Mouse (Mus musculus) hindbrain, embryonic 13.5 days (tissue): ENCODE measurements around the gene Cldn14. TPM values are rescaled to one million over a fixed set of nuclear protein-coding genes. Genes with fewer than 3 reads are reported as not detected.

Experiments used
- ATAC-seq: fragments of 200-750 bp; cut with Nextera tagmentation; 2 replicates; pipeline ENCODE4 v1.8.0; 2017; ENCODE audit warnings: moderate TSS enrichment; ENCODE audit not compliant: low FRiP score
- H3K27ac ChIP-seq: fragments of 300-500 bp; sonication (generic); 2 replicates; pipeline ENCODE4 v1.5.1; 2015; ENCODE audit warnings: inconsistent platforms, mild to moderate bottlenecking, moderate library complexity
- H3K27me3 ChIP-seq: fragments of 300-500 bp; sonication (generic); 2 replicates; pipeline ENCODE4 v1.6.1; 2015; ENCODE audit warnings: mild to moderate bottlenecking, inconsistent platforms
- H3K36me3 ChIP-seq: fragments of 300-500 bp; sonication (generic); 2 replicates; pipeline ENCODE4 v1.6.1; 2015; ENCODE audit warnings: mild to moderate bottlenecking, inconsistent platforms
- H3K4me1 ChIP-seq: fragments of 300-500 bp; sonication (generic); replicated peaks from 2 replicates; pipeline ENCODE4 v1.6.1; 2015; ENCODE audit warnings: inconsistent platforms
- H3K4me2 ChIP-seq: fragments of 300-500 bp; sonication (generic); 2 replicates; pipeline ENCODE4 v1.6.1; 2015; ENCODE audit warnings: inconsistent platforms, mild to moderate bottlenecking, moderate library complexity
- H3K4me3 ChIP-seq: fragments of 300-500 bp; sonication (generic); 2 replicates; pipeline ENCODE4 v1.5.1; 2015; ENCODE audit warnings: mild to moderate bottlenecking, inconsistent platforms
- H3K9ac ChIP-seq: fragments of 300-500 bp; sonication (generic); 2 replicates; pipeline ENCODE4 v1.6.1; 2015; ENCODE audit warnings: mild to moderate bottlenecking, inconsistent platforms
- H3K9me3 ChIP-seq: fragments of 300-500 bp; sonication (generic); 2 replicates; pipeline ENCODE4 v1.6.1; 2016; ENCODE audit warnings: inconsistent platforms
- WGBS: fragments of 180-500 bp; shearing (Covaris S2); methylation state at CpG from one replicate; pipeline ENCODE4 v1.1.7; 2015; 5-methylcytosine and 5-hydroxymethylcytosine counted together
- polyA plus RNA-seq: library from polyadenylated mRNA; unstranded; fragments of >200 nt; fragmentation: Nextera tagmentation; extraction: Ambion mirVana; gene quantifications from 2 replicates; pipeline ENCODE4 v1.2.1, GENCODE M21; 2015

Cldn14 gene
- polyA plus RNA-seq, result not detected in 2 replicates

- no peak within 1 kb of the TSS for H3K4me3 ChIP-seq
- no peak for ATAC-seq
- H3K4me1 ChIP-seq, result peaks cover 14% of the 10 kb centered on the region
- H3K27me3 ChIP-seq, result no peaks in the 10 kb centered on the region; the same call in 1 of the 2 replicates
- no peak within 1 kb of the TSS for H3K4me2 ChIP-seq
- WGBS, result 42% methylated on average over 15 of the region's 15 CpGs
- H3K9me3 ChIP-seq, result no peaks in the 10 kb centered on the region
- H3K9ac ChIP-seq, result no peak within 1 kb of the TSS
- H3K27ac ChIP-seq, result no peak within 1 kb of the TSS
- no peaks in the 10 kb centered on the region for H3K36me3 ChIP-seq
Observed at GRCm38 (mm10) chr16:94008737-94009136, at the start of gene Cldn14. Gene Cldn14, minus strand, starts transcription at chr16:94008837.

GRCm38 (mm10) chr16:94055576-94055975 lies 46.9 kb upstream of the Cldn14 start:
- H3K27me3 ChIP-seq, result peaks cover 33% of the 10 kb centered on the region; the same call in 1 of the 2 replicates
- 31% methylated on average over 8 of the region's 8 CpGs for WGBS
- H3K27ac ChIP-seq, result no peak overlapping the region
- ATAC-seq, result no peak
- H3K4me1 ChIP-seq, result peaks cover 12% of the 10 kb centered on the region
- no peaks in the 10 kb centered on the region for H3K9me3 ChIP-seq
- H3K4me2 ChIP-seq, result no peak overlapping the region
- no peaks in the 10 kb centered on the region for H3K36me3 ChIP-seq
- no peak overlapping the region for H3K4me3 ChIP-seq
- H3K9ac ChIP-seq, result no peak overlapping the region

GRCm38 (mm10) chr16:94055176-94055575 lies 46.5 kb upstream of the Cldn14 start:
- Histone ChIP-seq H3K4me3 (no peak overlapping the region), H3K27me3 (peaks cover 36% of the 10 kb centered on the region; the same call in 1 of the 2 replicates), H3K9ac (no peak overlapping the region), H3K36me3 (no peaks in the 10 kb centered on the region), H3K9me3 (no peaks in the 10 kb centered on the region), H3K27ac (no peak overlapping the region), H3K4me1 (peaks cover 12% of the 10 kb centered on the region), H3K4me2 (no peak overlapping the region)
- WGBS, result 59% methylated on average over 12 of the region's 12 CpGs
- ATAC-seq, result no peak

- Histone ChIP-seq H3K9ac (no peak overlapping the region), H3K9me3 (no peaks in the 10 kb centered on the region), H3K36me3 (no peaks in the 10 kb centered on the region), H3K4me1 (peaks cover 4% of the 10 kb centered on the region), H3K4me3 (no peak overlapping the region), H3K27ac (no peak overlapping the region), H3K4me2 (no peak overlapping the region), H3K27me3 (peaks cover 29% of the 10 kb centered on the region)
- 88% methylated on average over 3 of the region's 3 CpGs for WGBS
- ATAC-seq, result no peak
Observed at GRCm38 (mm10) chr16:94050368-94050767, 41.7 kb upstream of the Cldn14 start.

GRCm38 (mm10) chr16:94044996-94045395 lies 36.4 kb upstream of the Cldn14 start:
- Histone ChIP-seq H3K9ac (no peak overlapping the region), H3K4me1 (peaks cover 12% of the 10 kb centered on the region), H3K36me3 (no peaks in the 10 kb centered on the region), H3K4me2 (no peak overlapping the region), H3K27ac (no peak overlapping the region), H3K9me3 (no peaks in the 10 kb centered on the region), H3K4me3 (no peak overlapping the region), H3K27me3 (peaks cover 35% of the 10 kb centered on the region)
- WGBS, result 65% methylated on average over 7 of the region's 7 CpGs
- ATAC-seq, result no peak

- H3K27ac ChIP-seq, result no peak overlapping the region
- H3K9me3 ChIP-seq, result no peaks in the 10 kb centered on the region
- peaks cover 12% of the 10 kb centered on the region for H3K4me1 ChIP-seq
- H3K9ac ChIP-seq, result no peak overlapping the region
- 89% methylated on average over 1 of the region's 1 CpGs for WGBS
- H3K4me2 ChIP-seq, result no peak overlapping the region
- peaks cover 47% of the 10 kb centered on the region for H3K27me3 ChIP-seq
- no peak for ATAC-seq
- H3K4me3 ChIP-seq, result no peak overlapping the region
- H3K36me3 ChIP-seq, result no peaks in the 10 kb centered on the region
Observed at GRCm38 (mm10) chr16:94043797-94044196, 35.2 kb upstream of the Cldn14 start.

GRCm38 (mm10) chr16:94041065-94041712 lies 32.6 kb upstream of the Cldn14 start:
- Histone ChIP-seq H3K27ac (no peak overlapping the region), H3K4me1 (peaks cover 12% of the 10 kb centered on the region), H3K4me2 (peak overlapping the region; percentile 23; the same call in 1 of the 2 replicates), H3K9ac (no peak overlapping the region), H3K27me3 (peaks cover 57% of the 10 kb centered on the region), H3K4me3 (no peak overlapping the region), H3K9me3 (no peaks in the 10 kb centered on the region), H3K36me3 (no peaks in the 10 kb centered on the region)
- ATAC-seq, result no peak; the same call in 1 of the 2 replicates
- WGBS, result 52% methylated on average over 18 of the region's 18 CpGs

GRCm38 (mm10) chr16:94040485-94040884 lies 31.8 kb upstream of the Cldn14 start:
- Histone ChIP-seq H3K9ac (no peak overlapping the region), H3K36me3 (no peaks in the 10 kb centered on the region), H3K27me3 (peaks cover 59% of the 10 kb centered on the region), H3K4me3 (no peak overlapping the region), H3K27ac (no peak overlapping the region), H3K4me2 (peak overlapping the region; percentile 23; the same call in 1 of the 2 replicates), H3K9me3 (no peaks in the 10 kb centered on the region), H3K4me1 (peaks cover 12% of the 10 kb centered on the region)
- ATAC-seq, result no peak
- WGBS, result 24% methylated on average over 16 of the region's 16 CpGs

- WGBS, result 92% methylated on average over 9 of the region's 9 CpGs
- H3K27ac ChIP-seq, result no peak overlapping the region
- H3K4me2 ChIP-seq, result no peak overlapping the region
- H3K9ac ChIP-seq, result no peak overlapping the region
- no peak overlapping the region for H3K4me3 ChIP-seq
- no peaks in the 10 kb centered on the region for H3K36me3 ChIP-seq
- no peak for ATAC-seq
- H3K27me3 ChIP-seq, result peaks cover 50% of the 10 kb centered on the region
- peaks cover 12% of the 10 kb centered on the region for H3K4me1 ChIP-seq
- no peaks in the 10 kb centered on the region for H3K9me3 ChIP-seq
Observed at GRCm38 (mm10) chr16:94038986-94039341, 30.3 kb upstream of the Cldn14 start.

- H3K27ac ChIP-seq, result no peak overlapping the region
- no peak overlapping the region for H3K4me2 ChIP-seq
- H3K4me3 ChIP-seq, result no peak overlapping the region
- no peaks in the 10 kb centered on the region for H3K9me3 ChIP-seq
- no peak for ATAC-seq
- H3K9ac ChIP-seq, result no peak overlapping the region
- H3K36me3 ChIP-seq, result no peaks in the 10 kb centered on the region
- peaks cover 45% of the 10 kb centered on the region for H3K27me3 ChIP-seq
- 72% methylated on average over 12 of the region's 12 CpGs for WGBS
- peaks cover 12% of the 10 kb centered on the region for H3K4me1 ChIP-seq
Observed at GRCm38 (mm10) chr16:94038272-94038985, 29.8 kb upstream of the Cldn14 start.

- H3K4me3 ChIP-seq, result no peak overlapping the region
- no peaks in the 10 kb centered on the region for H3K9me3 ChIP-seq
- H3K27me3 ChIP-seq, result peaks cover 37% of the 10 kb centered on the region
- WGBS, result 95% methylated on average over 7 of the region's 7 CpGs
- no peak overlapping the region for H3K9ac ChIP-seq
- no peaks in the 10 kb centered on the region for H3K36me3 ChIP-seq
- ATAC-seq, result no peak
- H3K4me1 ChIP-seq, result peaks cover 12% of the 10 kb centered on the region
- H3K27ac ChIP-seq, result no peak overlapping the region
- H3K4me2 ChIP-seq, result no peak overlapping the region
Observed at GRCm38 (mm10) chr16:94037280-94037679, 28.6 kb upstream of the Cldn14 start.

- ATAC-seq, result no peak
- Histone ChIP-seq H3K27ac (no peak overlapping the region), H3K4me1 (no peaks in the 10 kb centered on the region), H3K9ac (no peak overlapping the region), H3K9me3 (no peaks in the 10 kb centered on the region), H3K4me3 (no peak overlapping the region), H3K4me2 (no peak overlapping the region), H3K27me3 (peaks cover 16% of the 10 kb centered on the region), H3K36me3 (no peaks in the 10 kb centered on the region)
- WGBS, result 82% methylated on average over 9 of the region's 9 CpGs
Observed at GRCm38 (mm10) chr16:94034152-94034551, 25.5 kb upstream of the Cldn14 start.

- H3K27me3 ChIP-seq, result peaks cover 10% of the 10 kb centered on the region; the same call in 1 of the 2 replicates
- no peak overlapping the region for H3K4me2 ChIP-seq
- H3K4me3 ChIP-seq, result no peak overlapping the region
- H3K9me3 ChIP-seq, result no peaks in the 10 kb centered on the region
- no peaks in the 10 kb centered on the region for H3K36me3 ChIP-seq
- no peak overlapping the region for H3K27ac ChIP-seq
- H3K9ac ChIP-seq, result no peak overlapping the region
- WGBS, result 94% methylated on average over 5 of the region's 5 CpGs
- no peak for ATAC-seq
- no peaks in the 10 kb centered on the region for H3K4me1 ChIP-seq
Observed at GRCm38 (mm10) chr16:94032270-94032669, 23.6 kb upstream of the Cldn14 start.
